Mouse (Mus musculus): ENCODE results near the gene Stat2.

Gene Stat2

GRCm38 (mm10) chr10:128338948-128339347 is 68.6 kb downstream of the Stat2 start:
- DNase-seq (ENCODE audit: low spot score) = no peak

DNA sequence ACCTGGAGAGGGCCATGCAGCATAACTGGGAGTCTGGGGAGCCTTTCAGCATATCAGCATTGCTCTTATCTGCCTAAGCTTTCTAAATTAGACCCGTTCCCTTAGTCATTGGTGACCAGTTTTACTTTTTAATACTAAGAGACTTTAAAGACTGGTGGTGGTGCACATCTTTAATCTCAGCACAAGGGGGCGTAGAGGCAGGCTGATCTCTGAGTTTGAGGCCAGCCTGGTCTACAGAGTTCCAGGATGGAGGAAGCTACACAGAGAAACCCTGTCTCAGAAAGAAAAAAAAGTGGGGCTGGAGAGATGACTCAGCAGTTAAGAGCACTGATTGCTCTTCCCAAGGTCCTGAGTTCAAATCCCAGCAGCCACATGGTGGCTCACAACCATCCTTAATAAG is 69.9 kb downstream of the Stat2 start:
- no peak for DNase-seq (ENCODE audit: low spot score)

Measured in spleen, adult 12 weeks (tissue).